Mouse (Mus musculus) kidney, postnatal 25 days (tissue): ENCODE measurements around the gene Ric8a.
A peak's percentile ranks its signal among the peaks of the same experiment; 100 is the strongest.

Experiments used
- DNase-seq, 2 experiments: peaks; one replicate each; pipeline ENCODE4 v3.0.0; 2021; ENCODE audit warnings: mixed read lengths in 2 of 2

Gene Ric8a

GRCm38 (mm10) chr7:140894031-140894430 is 37.3 kb downstream of the Ric8a start:
- DNase-seq = peak in 1 of 2 experiments; percentile 8

GRCm38 (mm10) chr7:140894611-140895010 is 37.9 kb downstream of the Ric8a start:
- no peak for DNase-seq

GRCm38 (mm10) chr7:140897863-140898262 is 41.1 kb downstream of the Ric8a start:
- no peak for DNase-seq

GRCm38 (mm10) chr7:140899121-140899520 is 42.4 kb downstream of the Ric8a start:
- DNase-seq = no peak

- no peak for DNase-seq
Measured at GRCm38 (mm10) chr7:140900220-140900619, 43.5 kb downstream of the Ric8a start, which contains the start of gene Cox8b. Cox8b (minus strand) TSS chr7:140900446.

GRCm38 (mm10) chr7:140902036-140902875 is 45.5 kb downstream of the Ric8a start:
- DNase-seq = peak in 1 of 2 experiments; percentile 58

GRCm38 (mm10) chr7:140903212-140903611 is 46.5 kb downstream of the Ric8a start:
- DNase-seq = peak; percentile 80 to 90

- peak in 1 of 2 experiments; percentile 54 for DNase-seq
Measured at GRCm38 (mm10) chr7:140905642-140906081, 48.9 kb downstream of the Ric8a start.

- DNase-seq = no peak
Measured at GRCm38 (mm10) chr7:140907131-140907530, 50.4 kb downstream of the Ric8a start.

GRCm38 (mm10) chr7:140907697-140908096 is 50.9 kb downstream of the Ric8a start:
- DNase-seq = no peak

GRCm38 (mm10) chr7:140908181-140908580 is 51.4 kb downstream of the Ric8a start:
- no peak for DNase-seq

GRCm38 (mm10) chr7:140908634-140909107 is 51.9 kb downstream of the Ric8a start:
- DNase-seq = peak; percentile 88 to 91

GRCm38 (mm10) chr7:140912293-140912692 is 55.5 kb downstream of the Ric8a start:
- peak in 1 of 2 experiments; percentile 26 for DNase-seq

GRCm38 (mm10) chr7:140912846-140913482 is 56.2 kb downstream of the Ric8a start:
- DNase-seq = peak; percentile 61 to 62
